Mouse (Mus musculus) adrenal gland, adult 10 weeks (tissue): ENCODE data around the gene Slc10a2. TPM values are rescaled to one million over a fixed set of nuclear protein-coding genes. Genes with fewer than 3 reads are reported as not detected.

Source experiments
- polyA plus RNA-seq: library from polyadenylated mRNA; stranded (reverse); fragments of 350-450 nt; fragmentation: Illumina TruSeq; extraction: RNeasy Lipid Tissue Mini Kit (QIAGEN cat#74804); gene quantifications from one replicate; pipeline ENCODE4 v1.2.3, GENCODE M21; 2014; ENCODE audit warnings: low read depth, low replicate concordance

Slc10a2 gene
- polyA plus RNA-seq: not detected

GRCm38 (mm10) chr8:5105186-5105585 lies at the start of gene Slc10a2:
TSS of gene Slc10a2 (minus strand) at chr8:5105351.

